29 mouse cellular contexts compared by ENCODE assay signal in the genomic region with DNA sequence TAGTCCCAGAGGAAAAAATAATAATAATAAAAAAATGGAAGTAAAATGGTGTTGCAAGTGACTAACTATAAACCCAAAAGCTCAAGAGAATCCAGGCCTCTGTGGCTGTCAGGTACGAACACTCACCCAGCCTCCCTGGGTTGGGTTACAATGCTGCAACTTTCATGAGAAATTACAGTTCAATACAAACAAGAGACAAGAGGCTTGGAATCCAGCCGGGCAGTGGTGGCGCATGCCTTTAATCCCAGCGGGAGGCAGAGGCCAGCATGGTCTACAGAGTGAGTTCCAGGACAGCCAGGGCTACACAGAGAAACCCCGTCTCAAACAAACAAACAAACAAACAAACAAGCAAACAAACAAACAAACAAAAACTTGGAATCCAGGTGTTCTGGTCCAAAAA. TPM values are rescaled to one million over a fixed set of nuclear protein-coding genes. Genes with fewer than 3 reads are reported as not detected.
DNase-seq lines count a peak whose midpoint lies in the region; ATAC-seq and TF ChIP-seq lines count a peak whose summit lies in the region.
"Had no signal": no experiment of that assay in that cellular context is flagged by ENCODE, and none has a peak within 500 bp of the region (broad histone marks: within the 10 kb centered on the region; RNA-seq: fewer than 3 reads in every experiment).

No protein-coding gene starts in this region.

- peak; percentile 15 to 46 for DNase-seq in heart, adult 18-20 months
- DNase-seq in left cerebral cortex, adult 2 months (ENCODE audit: extremely low spot score in 1 of 2, low spot score in 2 of 2) = no peak
- DNase-seq in left cerebral cortex, adult 11 months (ENCODE audit: low spot score) = no peak
- DNase-seq in kidney, postnatal 36 days = no peak
- DNase-seq: adrenal gland, adult 8-10 months; cerebellum, adult 8-10 months; kidney, postnatal 25 days; left cerebral cortex, postnatal 4 days; right cerebral cortex, postnatal 4 days; thymus, postnatal 14 days had no signal

- no peak for ATAC-seq in heart, embryonic 11.5 days (replicated peaks; ENCODE audit: insufficient number of reproducible peaks, low FRiP score, low TSS enrichment)
- ATAC-seq in monocyte, adult 5-6 weeks (replicated peaks; ENCODE audit: insufficient number of reproducible peaks, low FRiP score, low TSS enrichment, poor library complexity, severe bottlenecking) = no peak
- ATAC-seq: forebrain, embryonic 16.5 days; intestine, postnatal 0 days; midbrain, embryonic 16.5 days had no signal

- TF ChIP-seq EP300 in ES-Bruce4 (IDR thresholded peaks at IDR 0.05; ENCODE audit: insufficient read depth, low read depth, low read length) = 0 out of 2 replicates have a peak, but pooled peaks have one; percentile 30

- H3K36me3 ChIP-seq in heart, embryonic 11.5 days (ENCODE audit: control insufficient read depth, insufficient read depth, low read length) = no peaks in the 10 kb centered on the region
- H3K36me3 ChIP-seq in E14TG2a.4 (ENCODE audit: insufficient read depth, low read length) (peaks cover 50% of the 10 kb centered on the region), ES-Bruce4 (ENCODE audit: control insufficient read depth, insufficient read depth, low read length, poor library complexity, severe bottlenecking) (0 out of 2 replicates have a peak, but pooled peaks cover 3% of the 10 kb centered on the region)
- H3K36me3 ChIP-seq: hindbrain, embryonic 12.5 days; limb, embryonic 15.5 days had no signal

- WGBS in heart, embryonic 11.5 days (ENCODE audit: insufficient replicate concordance) = 64% methylated on average over 5 of the region's 5 CpGs

- TF ChIP-seq CTCF in left cerebral cortex, adult 2 months (IDR thresholded peaks at IDR 0.05) = no peak
- TF ChIP-seq CTCF in E14TG2a.4 (conservative IDR thresholded peaks at IDR 0.05; ENCODE audit: low read length) (no peak), ES-Bruce4 (IDR thresholded peaks at IDR 0.05; ENCODE audit: low read depth, low read length) (no peak)

- no peaks in the 10 kb centered on the region for H3K27me3 ChIP-seq in heart, embryonic 11.5 days (ENCODE audit: control insufficient read depth, insufficient read depth, low read length)
- H3K27me3 ChIP-seq in E14TG2a.4 (ENCODE audit: insufficient read depth, low read length) (0 out of 2 replicates have a peak, but pooled peaks cover 4% of the 10 kb centered on the region), ES-Bruce4 (ENCODE audit: control insufficient read depth, insufficient read depth, low read length, poor library complexity, severe bottlenecking) (no peaks in the 10 kb centered on the region)
- H3K27me3 ChIP-seq: hindbrain, embryonic 12.5 days; limb, embryonic 15.5 days had no signal

- no peak overlapping the region for H3K4me3 ChIP-seq in heart, embryonic 11.5 days (ENCODE audit: low read depth, low read length)
- H3K4me3 ChIP-seq in left cerebral cortex, adult 2 months = no peak overlapping the region
- peak overlapping the region; percentile 45 for H3K4me3 ChIP-seq in E14TG2a.4 (replicated peaks; ENCODE audit: low read length)
- no peak overlapping the region for H3K4me3 ChIP-seq in ES-Bruce4 (ENCODE audit: low read depth, low read length)
- H3K4me3 ChIP-seq: embryonic facial prominence, embryonic 10.5 days; forebrain, embryonic 10.5 days; hindbrain, embryonic 12.5 days; limb, embryonic 15.5 days; midbrain, embryonic 10.5 days had no signal

- peaks cover 7% of the 10 kb centered on the region for H3K4me1 ChIP-seq in heart, embryonic 11.5 days (ENCODE audit: control insufficient read depth, insufficient read depth, low read length)
- H3K4me1 ChIP-seq in E14TG2a.4 (replicated peaks; ENCODE audit: low read depth, low read length) = peaks cover 80% of the 10 kb centered on the region
- peaks cover 3% of the 10 kb centered on the region for H3K4me1 ChIP-seq in ES-Bruce4 (ENCODE audit: control insufficient read depth, insufficient read depth, low read length)

- H3K27ac ChIP-seq in heart, embryonic 11.5 days (ENCODE audit: low read depth, low read length) = no peak overlapping the region
- peak overlapping the region; percentile 63; the same call in 1 of the 2 replicates for H3K27ac ChIP-seq in left cerebral cortex, adult 2 months
- peak overlapping the region; percentile 48; the same call in 1 of the 2 replicates for H3K27ac ChIP-seq in ES-Bruce4 (ENCODE audit: insufficient read depth, low read length)
- H3K27ac ChIP-seq: embryonic facial prominence, embryonic 10.5 days; forebrain, embryonic 10.5 days; hindbrain, embryonic 12.5 days; limb, embryonic 15.5 days; midbrain, embryonic 10.5 days had no signal

- TF ChIP-seq POLR2A in ES-Bruce4 (IDR thresholded peaks at IDR 0.05; ENCODE audit: insufficient read depth, low read length) = no peak

- no peak overlapping the region for H3K9ac ChIP-seq in heart, embryonic 11.5 days (ENCODE audit: low read depth, low read length)
- H3K9ac ChIP-seq in ES-Bruce4 (ENCODE audit: low read depth, poor library complexity, severe bottlenecking) = 0 out of 2 replicates have a peak overlapping the region, but pooled peaks have one; percentile 10
- H3K9ac ChIP-seq: hindbrain, embryonic 12.5 days; limb, embryonic 15.5 days had no signal

- intact Hi-C loops in left cerebral cortex, adult 2 months (cut with DNase I) = no loop called here

- H3K4me2 ChIP-seq in heart, embryonic 11.5 days = no peak overlapping the region
- H3K4me2 ChIP-seq: hindbrain, embryonic 12.5 days; limb, embryonic 15.5 days had no signal

- H3K9me3 ChIP-seq in heart, embryonic 11.5 days (replicated peaks; ENCODE audit: control insufficient read depth, low read length) = no peaks in the 10 kb centered on the region
- no peaks in the 10 kb centered on the region for H3K9me3 ChIP-seq in E14TG2a.4 (ENCODE audit: low read length)
- H3K9me3 ChIP-seq in ES-Bruce4 (replicated peaks; ENCODE audit: control insufficient read depth, insufficient read depth, low read length, poor library complexity, severe bottlenecking) = no peaks in the 10 kb centered on the region
- H3K9me3 ChIP-seq: embryonic facial prominence, embryonic 10.5 days; forebrain, embryonic 10.5 days; hindbrain, embryonic 12.5 days; limb, embryonic 15.5 days; midbrain, embryonic 10.5 days had no signal

RNA-seq across cellular contexts. Expression of a gene that starts 2.6 kb away (rescaled TPM):
- 10 to 100 TPM; 45.3 to 63.0 TPM for total RNA-seq in heart, adult 18-20 months (2021)
- polyA plus RNA-seq in heart, embryonic 11.5 days (2014; fragmentation: Nextera tagmentation; extraction: Ambion mirVana) = 5.5 and 6.9 TPM in 2 replicates
- 10 to 100 TPM; 22.3 to 22.7 TPM for total RNA-seq in left cerebral cortex, adult 2 months (2021)
- polyA plus RNA-seq in ES-Bruce4 (2011; ENCODE audit: insufficient read depth, insufficient read length, low read depth, missing spikeins) = 32.4 and 37.6 TPM in 2 replicates
- 3.1 to 8.6 TPM (median 4.5 TPM) in 3 replicates for total RNA-seq in monocyte, adult 5-6 weeks (2017)

RNA-seq across cellular contexts. Expression of a gene that starts 34.0 kb away (rescaled TPM):
- total RNA-seq in heart, adult 18-20 months (2021) = not detected
- polyA plus RNA-seq in heart, embryonic 11.5 days (2014; fragmentation: Nextera tagmentation; extraction: Ambion mirVana) = 0.24 TPM in 1 of 2 replicates, not detected in the other
- total RNA-seq in left cerebral cortex, adult 2 months (2021) = under 1 TPM; 0.44 to 0.68 TPM
- polyA plus RNA-seq in ES-Bruce4 (2011; ENCODE audit: insufficient read depth, insufficient read length, low read depth, missing spikeins) = 0.33 and 0.49 TPM in 2 replicates
- not detected in 3 replicates for total RNA-seq in monocyte, adult 5-6 weeks (2017)
- total RNA-seq: adrenal gland, adult 8-10 months; common myeloid progenitor, adult 5-6 weeks; granulocyte monocyte progenitor cell, adult 5-6 weeks; heart, postnatal 25 days had no signal
- polyA plus RNA-seq: C2C12; forebrain, embryonic 10.5 days; hindbrain, embryonic 12.5 days; intestine, postnatal 0 days; kidney, embryonic 14.5 days; limb, embryonic 15.5 days; liver, embryonic 16.5 days; midbrain, embryonic 10.5 days; stomach, embryonic 14.5 days had no signal

RNA-seq across cellular contexts. Expression of a gene that starts 45.3 kb away (rescaled TPM):
- total RNA-seq in heart, adult 18-20 months (2021) = 100 to 1,000 TPM; 161 to 164 TPM
- polyA plus RNA-seq in heart, embryonic 11.5 days (2014; fragmentation: Nextera tagmentation; extraction: Ambion mirVana) = 712 and 821 TPM in 2 replicates
- total RNA-seq in left cerebral cortex, adult 2 months (2021) = 10 to 100 TPM; 75.1 to 97.4 TPM
- polyA plus RNA-seq in ES-Bruce4 (2011; ENCODE audit: insufficient read depth, insufficient read length, low read depth, missing spikeins) = 12.4 and 18.2 TPM in 2 replicates
- total RNA-seq in monocyte, adult 5-6 weeks (2017) = 30.4 to 97.0 TPM (median 61.4 TPM) in 3 replicates

Comparison
In these comparisons a context has a peak if more than half of its experiments do, and no peak if none do; other contexts are left out.
1. DNase-seq: peak in heart, adult 18-20 months (2 of 2); none in left cerebral cortex, adult 2 months (0 of 2), left cerebral cortex, adult 11 months (single experiment) and kidney, postnatal 36 days (0 of 2).